Mouse (Mus musculus) cortical plate, adult 2 months (tissue): ENCODE results near the gene Cdsn.
A peak's percentile ranks its signal among the peaks of the same experiment; 100 is the strongest.

Experiments used
- CTCF ChIP-seq: fragments of 200-500 bp; IDR thresholded peaks from 2 replicates; pipeline ENCODE4 v1.5.1; 2011; ENCODE audit warnings: mild to moderate bottlenecking, control low read depth, low read length; ENCODE audit not compliant: insufficient read depth; ENCODE audit errors: extremely low read depth
- POLR2A ChIP-seq: fragments of 200-500 bp; IDR thresholded peaks from 2 replicates; pipeline ENCODE4 v1.6.1; 2011; ENCODE audit warnings: mild to moderate bottlenecking, low read length, control low read depth; ENCODE audit not compliant: insufficient read depth; ENCODE audit errors: extremely low read depth

DNA sequence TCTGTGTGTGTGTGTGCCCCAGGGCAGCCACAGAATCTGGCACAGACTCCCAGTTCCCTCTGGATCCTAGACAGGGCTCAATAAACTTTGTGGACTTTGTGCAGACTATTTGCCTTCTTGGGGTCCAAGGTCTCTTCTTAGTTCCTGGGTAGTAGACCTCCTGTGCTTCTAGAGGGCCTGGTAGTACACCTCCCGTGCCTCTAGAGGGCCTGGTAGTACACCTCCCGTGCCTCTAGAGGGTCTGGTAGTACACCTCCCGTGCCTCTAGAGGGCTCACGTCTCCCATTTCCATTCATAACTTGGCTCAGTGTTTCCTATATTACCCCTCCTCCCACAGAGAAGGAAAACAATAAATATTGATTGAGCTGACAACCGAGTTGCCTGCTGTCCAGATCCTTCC, 4.9 kb downstream of the Cdsn start:
- TF ChIP-seq POLR2A (no peak), CTCF (peak; percentile 79)
